Mouse (Mus musculus) layer of hippocampus, adult 8-10 months (tissue): ENCODE results near the gene Smn1. TPM values are rescaled to one million over a fixed set of nuclear protein-coding genes. Genes with fewer than 3 reads are reported as not detected.
"Not testable (repeated sequence)": the region's sequence is repeated elsewhere in the genome, so short reads cannot be mapped to it uniquely, and the experiment has no call there.

ENCODE experiments used
- DNase-seq, 2 experiments: peaks; one replicate each; pipeline ENCODE4 v3.0.0; 2022; ENCODE audit warnings: low spot score in 2 of 2
- total RNA-seq, 4 experiments: library from RNA; stranded (reverse); gene quantifications; 2 replicates each; pipeline ENCODE4 v1.2.4; 2022

Gene Smn1
- total RNA-seq = 10 to 100 TPM; 36.1 to 57.4 (median 38.8) TPM

- DNase-seq = peak; percentile 89 to 94
Observed at GRCm38 (mm10) chr13:100124423-100125257, at the start of gene Smn1. Gene Smn1 (plus strand): TSS chr13:100124852.

- DNase-seq = no peak
Observed at GRCm38 (mm10) chr13:100098808-100099207, 25.8 kb upstream of the Smn1 start.

DNA sequence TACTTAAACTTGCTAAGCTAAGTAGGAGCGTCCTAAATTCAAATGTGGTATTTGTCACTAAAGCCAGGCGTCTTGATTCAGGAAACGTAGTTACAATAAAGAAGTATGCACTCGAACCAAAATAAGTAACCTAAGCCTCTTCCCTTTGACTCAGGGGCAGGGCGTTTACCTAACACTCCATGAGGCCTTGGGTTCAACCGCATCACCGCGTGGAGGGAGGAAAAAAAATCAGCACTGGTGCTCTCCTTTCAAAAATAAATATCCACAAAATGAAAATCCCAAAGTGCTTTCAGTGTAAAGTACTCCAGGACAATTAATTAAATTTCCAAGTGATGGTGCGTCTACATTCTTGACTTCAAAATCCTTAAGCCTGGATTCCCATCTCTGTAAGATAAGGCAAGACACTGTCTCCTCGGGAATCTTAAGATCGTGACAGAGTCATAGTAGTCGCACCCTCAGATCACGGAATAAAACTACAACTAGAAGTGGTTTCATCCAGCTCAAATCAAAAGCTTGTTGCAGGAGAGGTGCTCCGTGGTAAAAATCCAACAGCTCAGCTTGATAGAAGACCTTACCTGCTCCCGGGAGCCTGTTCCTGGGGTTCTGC is 21.5 kb upstream of the Smn1 start:
- no peak for DNase-seq

GRCm38 (mm10) chr13:100103748-100104254 is 20.9 kb upstream of the Smn1 start, which contains the start of gene Bdp1:
Gene Bdp1 (minus strand): TSS chr13:100104070.
- DNase-seq = peak; percentile 83 to 95

DNA sequence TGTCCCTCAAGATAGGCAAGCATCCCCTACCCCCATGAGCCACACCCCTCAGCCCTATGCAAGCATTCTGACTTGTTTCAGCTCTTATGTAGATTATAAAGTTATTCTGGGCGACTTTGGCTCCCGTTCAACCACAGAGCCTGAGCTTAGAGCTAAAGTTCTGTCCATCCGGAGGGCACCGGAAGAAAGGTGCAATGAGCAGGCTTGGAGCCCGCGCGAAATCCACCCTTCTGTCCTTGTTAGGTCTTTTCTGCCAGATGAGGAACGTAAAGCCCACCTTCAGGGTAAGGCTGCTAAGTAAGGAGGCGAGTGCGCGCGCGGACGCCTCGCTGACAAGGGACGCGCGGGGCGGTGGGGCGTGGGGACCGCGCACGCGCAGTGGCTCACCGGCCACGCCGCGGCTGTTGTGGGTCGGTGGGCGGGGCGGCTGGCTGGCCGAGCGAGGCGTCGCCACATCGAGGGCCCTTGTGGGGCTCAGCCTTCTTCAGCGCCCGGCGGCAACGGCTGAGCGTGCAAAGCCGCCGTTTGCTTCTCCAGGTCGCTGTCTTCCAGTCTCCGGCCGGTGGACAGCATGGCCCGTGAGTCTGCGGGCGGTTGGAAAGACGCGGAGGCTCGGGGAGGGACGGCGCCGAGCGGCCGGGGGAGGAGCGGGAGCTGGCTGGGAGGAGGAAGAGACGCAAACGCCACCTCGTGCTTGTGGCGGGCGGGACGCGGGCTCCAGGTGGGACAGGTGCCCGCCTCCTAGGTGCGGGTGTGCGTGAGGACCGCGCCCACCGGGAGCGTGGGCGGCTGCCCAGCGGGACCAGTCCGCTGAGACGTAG is 16.8 kb upstream of the Smn1 start, which contains the start of gene Serf1:
Gene Serf1, plus strand, starts transcription at position 361 of the 821 bp plus-strand sequence.
- DNase-seq = peak; percentile 47 to 74

GRCm38 (mm10) chr13:100112218-100112972 is 12.3 kb upstream of the Smn1 start:
- DNase-seq = no peak

DNA sequence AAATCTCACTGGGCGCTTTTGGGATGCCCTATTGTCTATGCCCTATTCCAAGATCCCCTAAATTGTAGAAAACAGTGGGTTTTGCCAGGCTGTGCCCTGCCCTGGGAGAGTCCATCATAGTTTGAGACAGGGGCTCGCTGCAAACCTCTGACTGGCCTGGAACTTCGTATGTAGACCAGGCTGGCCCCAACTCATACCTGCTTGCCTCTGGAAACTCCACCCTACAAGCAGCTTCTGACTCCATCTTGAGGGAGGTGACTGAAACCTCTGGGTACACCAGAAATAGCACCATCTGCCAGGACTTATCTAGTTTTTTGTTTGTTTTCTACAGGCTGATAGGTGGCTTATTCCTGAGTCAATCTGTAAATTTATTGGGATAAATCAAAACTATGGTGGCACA is 682 bp upstream of the Smn1 start:
- no peak for DNase-seq

DNA sequence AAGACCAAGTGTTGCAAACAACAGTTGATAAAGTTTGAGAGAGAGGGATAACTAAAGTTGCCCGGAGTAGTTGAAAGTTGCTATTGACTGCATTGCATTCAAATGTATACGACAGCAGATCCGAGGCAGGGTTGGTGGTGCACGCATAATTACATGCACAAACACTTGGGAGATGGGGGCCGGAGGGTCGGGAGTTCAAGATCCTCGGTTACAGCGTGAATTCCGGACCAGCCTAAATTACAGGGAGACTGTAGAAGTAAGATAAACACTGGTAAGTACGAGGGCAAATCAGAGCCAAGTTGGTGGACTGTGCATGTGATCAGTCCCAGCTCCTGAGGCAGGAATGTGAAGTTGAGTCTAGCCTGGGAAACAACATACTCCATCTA is 599 bp downstream of the Smn1 start:
- no peak for DNase-seq

GRCm38 (mm10) chr13:100141646-100142314 is 17.1 kb downstream of the Smn1 start:
- no peak for DNase-seq

DNA sequence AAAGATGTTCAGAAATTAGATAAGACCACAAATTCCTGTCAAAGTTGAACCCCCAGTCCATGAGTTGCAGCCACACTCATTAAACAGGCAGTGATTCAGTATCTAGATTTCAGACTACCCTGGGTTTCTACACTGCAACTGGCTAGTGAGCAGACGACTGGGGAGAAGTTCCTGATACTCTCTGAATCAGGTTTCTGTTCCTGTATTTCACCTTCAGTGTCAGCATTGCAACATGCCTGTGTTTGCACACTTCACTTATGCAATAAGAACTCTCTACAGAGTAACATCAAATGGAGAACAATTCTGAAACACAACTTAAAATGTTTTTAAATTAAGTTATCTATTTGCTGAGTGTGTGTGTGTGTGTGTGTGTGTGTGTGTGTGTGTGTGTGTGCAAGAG is 28.0 kb downstream of the Smn1 start:
- DNase-seq = no peak

- no peak for DNase-seq
Observed at GRCm38 (mm10) chr13:100156624-100157023, 32.0 kb downstream of the Smn1 start.

- DNase-seq = not testable (repeated sequence)
Observed at GRCm38 (mm10) chr13:100161171-100161870, 36.7 kb downstream of the Smn1 start.

DNA sequence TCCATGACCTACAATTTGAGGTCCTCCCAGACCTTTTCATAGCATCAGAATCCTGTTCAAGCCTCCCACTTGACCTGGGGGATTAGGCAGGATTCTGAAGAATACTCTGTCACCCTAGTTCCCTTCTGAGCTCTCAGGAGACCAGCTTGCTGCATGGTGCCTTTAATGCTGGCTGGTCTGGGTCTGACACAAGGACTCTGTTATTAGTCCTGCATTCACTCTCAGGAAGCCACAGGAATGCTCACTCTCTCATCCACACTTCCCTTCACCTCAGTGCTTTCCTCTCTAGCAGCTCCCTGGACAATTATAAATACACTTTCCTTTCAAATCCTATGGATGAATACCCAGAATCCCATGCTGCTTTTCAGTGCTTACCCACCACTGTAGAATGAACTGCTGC is 37.8 kb downstream of the Smn1 start:
- DNase-seq = not testable (repeated sequence)

DNA sequence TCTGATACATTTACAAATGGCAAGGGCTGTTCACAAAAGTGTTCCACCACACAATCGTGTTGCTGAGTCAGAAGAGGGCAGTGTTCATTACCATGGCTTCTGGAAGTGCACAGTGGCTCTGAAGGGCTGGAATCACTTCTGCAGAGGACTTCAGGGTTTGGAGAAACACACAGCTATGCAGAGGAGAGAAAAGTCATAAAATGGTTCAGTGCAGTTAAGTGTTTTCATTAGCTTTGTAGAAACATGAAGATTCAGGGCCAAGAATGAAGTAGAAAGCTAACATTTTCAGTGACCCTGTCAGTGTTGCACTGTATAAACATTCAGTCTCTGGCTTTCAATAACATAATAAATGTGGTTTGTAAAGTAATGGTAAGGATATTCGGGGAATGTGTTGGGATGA is 41.7 kb downstream of the Smn1 start:
- DNase-seq = not testable (repeated sequence)

- DNase-seq = not testable (repeated sequence)
Observed at GRCm38 (mm10) chr13:100174360-100174759, 49.7 kb downstream of the Smn1 start.

DNA sequence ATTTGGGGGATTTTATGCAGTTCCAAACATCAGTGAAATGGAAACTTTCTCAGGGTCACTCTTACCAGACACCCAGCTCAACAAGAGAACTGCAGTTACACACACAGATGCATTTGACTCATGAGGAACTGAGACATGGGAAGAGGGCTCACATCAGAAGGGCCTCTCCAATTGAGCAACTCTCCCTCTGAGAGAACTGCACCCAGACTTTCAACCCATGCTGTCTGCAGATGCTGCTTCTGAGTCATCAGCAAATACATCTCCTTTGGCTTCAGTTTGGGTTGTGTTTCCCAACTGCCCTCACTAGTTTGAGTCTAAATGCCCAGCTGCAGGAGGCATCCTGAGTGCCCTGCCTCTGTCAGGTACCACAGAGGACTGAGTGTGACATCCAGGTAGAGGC is 58.5 kb downstream of the Smn1 start:
- not testable (repeated sequence) for DNase-seq
